Mouse (Mus musculus) stomach, embryonic 14.5 days (tissue): ENCODE results near the gene Tctex1d2. TPM values are rescaled to one million over a fixed set of nuclear protein-coding genes. Genes with fewer than 3 reads are reported as not detected.
"Not testable (repeated sequence)": the region's sequence is repeated elsewhere in the genome, so short reads cannot be mapped to it uniquely, and the experiment has no call there.

Experiments
- ATAC-seq: fragments of 200-750 bp; cut with Nextera tagmentation; 2 replicates; pipeline ENCODE4 v1.8.0; 2017; ENCODE audit warnings: low read depth, moderate TSS enrichment; ENCODE audit not compliant: insufficient number of reproducible peaks, insufficient read depth, low FRiP score
- H3K27ac ChIP-seq: fragments of 300-500 bp; sonication (generic); 2 replicates; pipeline ENCODE4 v1.5.1; 2014; ENCODE audit warnings: mild to moderate bottlenecking, low read length, moderate library complexity, mixed read lengths
- H3K27me3 ChIP-seq: fragments of 300-500 bp; sonication (generic); 2 replicates; pipeline ENCODE4 v1.6.1; 2014; ENCODE audit warnings: low read length, control low read depth, mixed read lengths; ENCODE audit not compliant: control insufficient read depth, insufficient read depth
- H3K36me3 ChIP-seq: fragments of 300-500 bp; sonication (generic); 2 replicates; pipeline ENCODE4 v1.6.1; 2014; ENCODE audit warnings: mild to moderate bottlenecking, control low read depth, low read length, moderate library complexity, mixed read lengths; ENCODE audit not compliant: control insufficient read depth, insufficient read depth
- H3K4me1 ChIP-seq: fragments of 300-500 bp; sonication (generic); 2 replicates; pipeline ENCODE4 v1.6.1; 2014; ENCODE audit warnings: low read length, control low read depth, mixed read lengths; ENCODE audit not compliant: control insufficient read depth, insufficient read depth
- H3K4me2 ChIP-seq: fragments of 300-500 bp; sonication (generic); replicated peaks from 2 replicates; pipeline ENCODE4 v1.6.1; 2014; ENCODE audit warnings: low read depth, low read length, control low read depth
- H3K4me3 ChIP-seq: fragments of 300-500 bp; sonication (generic); 2 replicates; pipeline ENCODE4 v1.5.1; 2014; ENCODE audit warnings: low read depth, low read length, control low read depth
- H3K9ac ChIP-seq: fragments of 300-500 bp; sonication (generic); replicated peaks from 2 replicates; pipeline ENCODE4 v1.6.1; 2014; ENCODE audit warnings: low read depth, mild to moderate bottlenecking, control low read depth, low read length, moderate library complexity, mixed read lengths
- H3K9me3 ChIP-seq: fragments of 300-500 bp; sonication (generic); 2 replicates; pipeline ENCODE4 v1.6.1; 2016; ENCODE audit warnings: low read depth, low read length, control low read depth; ENCODE audit not compliant: control insufficient read depth
- WGBS: fragments of 180-500 bp; shearing (Covaris S2); extraction: QIAGEN DNeasy Blood & Tissue Kit; methylation state at CpG from one replicate; pipeline ENCODE4 v1.1.7; 2014; 5-methylcytosine and 5-hydroxymethylcytosine counted together
- polyA plus RNA-seq: library from polyadenylated mRNA; unstranded; fragments of >200 nt; fragmentation: Nextera tagmentation; extraction: Ambion mirVana; gene quantifications from 2 replicates; pipeline ENCODE4 v1.2.1, GENCODE M21; 2014

Gene Tctex1d2
- polyA plus RNA-seq, 1 experiment from 2014 or later = 31.6 TPM

DNA sequence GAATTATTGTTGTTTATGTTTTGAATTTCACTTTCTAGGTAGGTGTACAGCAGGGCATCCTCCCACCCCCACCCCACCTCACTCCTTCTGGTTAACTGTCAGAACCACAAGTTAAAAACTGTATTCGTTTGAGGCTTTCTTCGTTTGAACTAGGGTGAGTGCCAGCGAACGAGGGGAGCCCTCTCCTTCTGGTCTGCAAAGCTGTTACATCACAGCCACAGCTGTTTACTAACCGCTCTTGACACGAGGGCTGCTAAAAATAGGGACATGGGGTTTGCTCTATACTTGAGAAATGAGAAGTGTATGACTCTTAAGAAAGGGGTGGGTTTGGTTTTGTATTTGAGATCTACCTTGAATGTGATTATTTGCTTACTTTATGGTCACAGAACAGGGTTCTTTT is 14.6 kb downstream of the Tctex1d2 start:
- H3K36me3 ChIP-seq = no peaks in the 10 kb centered on the region
- H3K27ac ChIP-seq = no peak overlapping the region
- no peak overlapping the region for H3K4me2 ChIP-seq
- H3K9ac ChIP-seq = no peak overlapping the region
- H3K27me3 ChIP-seq = no peaks in the 10 kb centered on the region
- H3K4me1 ChIP-seq = peaks cover 9% of the 10 kb centered on the region; the same call in 1 of the 2 replicates
- no peak for ATAC-seq
- H3K4me3 ChIP-seq = no peak overlapping the region
- WGBS = 53% methylated on average over 6 of the region's 6 CpGs
- H3K9me3 ChIP-seq = no peaks in the 10 kb centered on the region

DNA sequence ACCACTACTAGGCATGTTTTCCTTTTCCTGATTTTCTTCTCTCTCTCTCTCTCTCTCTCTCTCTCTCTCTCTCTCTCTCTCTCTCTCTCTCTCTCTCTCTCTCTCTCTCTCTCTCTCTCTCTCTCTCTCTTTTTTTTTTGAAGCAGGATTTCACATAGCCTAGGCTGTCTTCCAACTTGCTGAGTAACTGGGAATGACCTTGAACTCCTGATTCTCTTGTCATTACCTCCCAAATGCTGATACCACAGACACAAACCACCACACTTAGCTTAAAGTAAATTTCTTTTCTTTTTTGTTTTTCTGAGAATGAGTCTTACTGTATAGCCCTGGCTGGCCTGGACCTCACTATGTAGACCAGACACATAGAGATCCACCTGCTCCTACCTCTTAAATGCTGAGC is 15.2 kb downstream of the Tctex1d2 start:
- no peak overlapping the region for H3K4me3 ChIP-seq
- H3K9ac ChIP-seq = no peak overlapping the region
- H3K9me3 ChIP-seq = no peaks in the 10 kb centered on the region
- H3K4me2 ChIP-seq = no peak overlapping the region
- H3K36me3 ChIP-seq = no peaks in the 10 kb centered on the region
- H3K4me1 ChIP-seq = peaks cover 9% of the 10 kb centered on the region; the same call in 1 of the 2 replicates
- no peaks in the 10 kb centered on the region for H3K27me3 ChIP-seq
- no peak for ATAC-seq
- no peak overlapping the region for H3K27ac ChIP-seq

DNA sequence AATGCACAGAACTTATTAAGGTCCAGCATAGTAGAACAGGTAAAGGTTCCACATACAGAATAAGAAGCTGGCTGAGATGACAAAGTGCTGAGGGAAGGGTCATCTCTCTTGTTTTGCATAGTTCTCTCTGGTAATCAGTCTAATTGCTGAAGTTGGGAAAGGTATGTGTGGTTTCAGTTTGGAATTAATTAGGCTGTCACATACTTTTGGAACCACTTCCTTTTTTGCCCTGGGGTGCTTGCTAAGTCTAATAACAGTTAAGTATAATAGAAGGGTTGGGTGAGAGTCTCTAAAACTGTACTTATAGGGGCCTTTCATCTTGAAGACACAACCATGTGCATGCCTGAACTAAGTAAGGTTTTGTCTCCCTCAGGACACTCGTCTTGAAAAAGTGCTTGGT is 17.2 kb downstream of the Tctex1d2 start:
- Histone ChIP-seq H3K4me2 (no peak overlapping the region), H3K27ac (no peak overlapping the region), H3K9ac (no peak overlapping the region), H3K4me1 (peaks cover 5% of the 10 kb centered on the region; the same call in 1 of the 2 replicates), H3K9me3 (no peaks in the 10 kb centered on the region), H3K4me3 (no peak overlapping the region), H3K36me3 (no peaks in the 10 kb centered on the region), H3K27me3 (no peaks in the 10 kb centered on the region)
- WGBS = 68% methylated on average over 1 of the region's 1 CpGs
- no peak for ATAC-seq

DNA sequence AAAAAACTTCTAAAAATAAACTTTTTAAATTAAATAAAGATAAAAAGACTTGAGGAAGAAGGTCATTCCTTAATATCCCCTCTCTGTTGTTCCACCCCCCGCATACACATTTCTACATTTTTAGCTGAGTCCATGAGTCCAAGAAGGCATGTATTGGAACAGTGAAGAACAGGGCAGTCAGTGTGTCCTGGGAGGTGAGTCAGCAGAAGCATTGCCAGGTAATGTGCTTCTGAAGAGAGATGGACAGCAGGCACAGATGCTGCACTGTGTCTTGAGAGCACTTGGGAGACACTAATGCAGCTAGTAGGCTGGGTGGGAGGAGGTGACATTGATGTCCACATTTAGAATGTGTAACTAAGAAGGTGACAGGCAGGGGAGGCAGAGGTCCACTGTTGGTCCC is 17.8 kb downstream of the Tctex1d2 start:
- Histone ChIP-seq H3K4me3 (no peak overlapping the region), H3K27ac (no peak overlapping the region), H3K9ac (no peak overlapping the region), H3K9me3 (no peaks in the 10 kb centered on the region), H3K4me2 (no peak overlapping the region), H3K36me3 (no peaks in the 10 kb centered on the region), H3K4me1 (no peaks in the 10 kb centered on the region), H3K27me3 (no peaks in the 10 kb centered on the region)
- ATAC-seq = no peak
- WGBS = 93% methylated on average over 1 of the region's 1 CpGs

DNA sequence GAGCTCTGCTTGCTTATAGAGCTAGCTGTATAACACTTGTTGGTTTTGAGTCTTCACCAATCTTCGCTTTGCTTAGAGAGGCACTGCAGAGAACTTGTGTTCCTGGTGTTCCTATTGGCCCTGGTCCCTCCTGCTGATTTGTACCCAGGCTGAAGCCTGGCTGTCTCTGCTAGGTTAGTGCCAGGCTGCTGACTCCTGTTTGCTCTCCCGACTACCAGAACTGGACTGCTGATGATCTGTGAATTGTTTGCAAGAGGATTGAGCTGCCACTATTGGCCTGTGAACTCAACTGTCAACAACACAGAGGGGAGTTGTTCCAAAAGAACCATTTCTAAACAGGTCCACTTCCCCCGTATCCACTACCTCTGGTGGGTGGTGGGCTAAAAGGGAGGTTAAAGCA is 21.9 kb downstream of the Tctex1d2 start:
- no peaks in the 10 kb centered on the region for H3K27me3 ChIP-seq
- ATAC-seq = no peak
- H3K9ac ChIP-seq = no peak overlapping the region
- 86% methylated on average over 3 of the region's 3 CpGs for WGBS
- H3K9me3 ChIP-seq = no peaks in the 10 kb centered on the region
- H3K27ac ChIP-seq = no peak overlapping the region
- no peaks in the 10 kb centered on the region for H3K4me1 ChIP-seq
- H3K4me2 ChIP-seq = no peak overlapping the region
- no peaks in the 10 kb centered on the region for H3K36me3 ChIP-seq
- H3K4me3 ChIP-seq = no peak overlapping the region

DNA sequence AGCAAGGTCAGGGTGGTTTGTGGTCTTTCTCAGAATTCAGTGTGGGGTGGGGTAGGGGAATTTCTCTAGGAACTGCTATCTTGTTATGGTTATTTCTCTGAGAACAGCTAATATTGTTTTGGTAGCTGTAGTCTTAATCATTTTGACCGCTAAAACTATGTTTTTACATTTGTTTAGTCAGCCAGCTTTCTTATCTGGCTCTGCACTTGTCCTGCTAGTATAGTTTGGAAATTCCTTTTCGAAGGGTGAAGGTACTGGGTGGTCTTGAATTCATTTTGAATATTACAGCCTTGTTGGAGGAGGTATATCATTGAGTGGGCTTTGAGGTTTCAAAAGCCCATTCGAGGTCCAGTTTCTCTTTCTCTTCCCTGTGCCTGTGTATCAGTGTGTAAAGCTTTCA is 25.1 kb downstream of the Tctex1d2 start:
- not testable (repeated sequence) for ATAC-seq, H3K9me3 ChIP-seq, H3K27ac ChIP-seq, H3K4me3 ChIP-seq, H3K27me3 ChIP-seq, H3K4me2 ChIP-seq, H3K36me3 ChIP-seq, H3K4me1 ChIP-seq, H3K9ac ChIP-seq
- 85% methylated on average over 3 of the region's 3 CpGs for WGBS

DNA sequence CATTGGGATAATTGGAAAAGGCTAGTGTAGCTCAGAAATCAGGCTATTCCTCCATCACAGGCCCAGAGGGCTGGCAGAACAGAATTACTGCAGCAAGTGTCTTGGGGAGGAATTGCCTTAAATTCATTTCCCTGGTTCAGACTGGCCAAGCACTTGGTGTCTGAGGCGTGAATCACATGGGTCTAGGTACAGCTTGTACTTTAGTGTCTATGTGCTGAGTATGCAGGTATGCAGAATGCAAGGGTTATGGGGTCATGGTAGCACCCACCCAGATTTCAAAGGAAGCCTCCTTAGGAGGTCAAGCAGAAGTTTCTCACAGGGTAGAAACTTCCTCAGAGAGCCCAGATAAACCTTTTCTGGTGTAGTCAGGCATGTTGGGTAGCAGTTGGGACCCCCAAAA is 26.1 kb downstream of the Tctex1d2 start:
- ATAC-seq = no peak
- no peaks in the 10 kb centered on the region for H3K27me3 ChIP-seq
- H3K36me3 ChIP-seq = no peaks in the 10 kb centered on the region
- H3K4me2 ChIP-seq = no peak overlapping the region
- no peak overlapping the region for H3K27ac ChIP-seq
- WGBS = 79% methylated on average over 1 of the region's 1 CpGs
- no peak overlapping the region for H3K9ac ChIP-seq
- no peaks in the 10 kb centered on the region for H3K4me1 ChIP-seq
- no peak overlapping the region for H3K4me3 ChIP-seq
- H3K9me3 ChIP-seq = no peaks in the 10 kb centered on the region

DNA sequence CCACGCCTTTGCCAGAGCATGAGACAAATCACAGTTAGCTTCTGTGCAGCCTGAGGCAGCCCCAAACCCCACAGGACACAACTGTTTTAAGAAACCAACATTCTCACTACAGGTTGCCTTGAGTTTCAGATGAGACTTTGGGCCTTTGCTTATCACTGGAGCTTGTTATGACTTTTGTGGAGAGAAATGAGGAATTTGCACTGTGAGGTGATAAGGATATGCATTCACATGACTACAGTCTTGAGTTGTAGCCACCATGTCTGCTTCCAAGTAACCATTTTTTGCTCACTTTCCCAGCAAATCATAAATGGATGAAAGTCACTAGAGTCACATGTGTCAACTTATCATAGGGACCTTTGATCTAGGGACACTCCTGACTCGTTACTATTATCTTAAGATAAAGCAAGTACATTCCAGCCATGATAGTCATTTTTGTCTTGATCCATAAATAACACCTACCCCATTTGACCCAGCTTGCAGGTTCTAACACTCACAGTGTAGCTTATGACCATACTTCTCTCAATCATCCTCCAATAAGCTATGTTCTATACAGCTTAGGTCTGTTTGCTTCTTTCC is 27.1 kb downstream of the Tctex1d2 start:
- 82% methylated on average over 2 of the region's 2 CpGs for WGBS
- no peaks in the 10 kb centered on the region for H3K9me3 ChIP-seq
- no peak overlapping the region for H3K4me3 ChIP-seq

DNA sequence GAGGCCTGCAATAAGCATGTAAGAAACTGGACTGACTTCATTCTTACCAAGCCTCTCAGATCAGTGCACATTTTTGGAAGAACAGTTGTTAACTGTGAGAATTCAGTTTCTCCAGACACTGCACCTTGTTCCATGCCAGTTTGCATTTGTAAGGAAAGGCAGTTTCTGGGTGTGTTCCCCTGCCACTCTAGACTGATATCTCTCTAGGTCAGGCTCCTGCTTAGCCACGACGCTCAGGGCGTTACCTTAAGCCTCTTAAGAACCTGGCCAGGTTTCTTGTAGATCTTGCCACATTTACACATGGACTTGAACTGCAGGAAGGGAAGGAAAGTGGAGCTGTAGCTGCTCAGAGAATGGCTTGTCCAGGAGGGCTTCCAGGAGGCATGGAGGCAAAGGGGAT is 30.2 kb downstream of the Tctex1d2 start:
- 67% methylated on average over 3 of the region's 3 CpGs for WGBS
- H3K4me3 ChIP-seq = no peak overlapping the region
- H3K9ac ChIP-seq = no peak overlapping the region
- no peak overlapping the region for H3K27ac ChIP-seq
- H3K9me3 ChIP-seq = no peaks in the 10 kb centered on the region
- no peaks in the 10 kb centered on the region for H3K36me3 ChIP-seq
- no peaks in the 10 kb centered on the region for H3K4me1 ChIP-seq
- no peaks in the 10 kb centered on the region for H3K27me3 ChIP-seq
- peak; percentile 61; the same call in 1 of the 2 replicates for ATAC-seq
- H3K4me2 ChIP-seq = no peak overlapping the region

More for the DNA sequence above, 27.1 kb downstream of the Tctex1d2 start:
- no peak overlapping the region for H3K4me2 ChIP-seq
- no peak overlapping the region for H3K9ac ChIP-seq
- ATAC-seq = no peak
- no peaks in the 10 kb centered on the region for H3K4me1 ChIP-seq
- no peak overlapping the region for H3K27ac ChIP-seq
- H3K36me3 ChIP-seq = no peaks in the 10 kb centered on the region
- no peaks in the 10 kb centered on the region for H3K27me3 ChIP-seq
